Comparison of ENCODE assay signal across 13 mouse cellular contexts in the genomic region with DNA sequence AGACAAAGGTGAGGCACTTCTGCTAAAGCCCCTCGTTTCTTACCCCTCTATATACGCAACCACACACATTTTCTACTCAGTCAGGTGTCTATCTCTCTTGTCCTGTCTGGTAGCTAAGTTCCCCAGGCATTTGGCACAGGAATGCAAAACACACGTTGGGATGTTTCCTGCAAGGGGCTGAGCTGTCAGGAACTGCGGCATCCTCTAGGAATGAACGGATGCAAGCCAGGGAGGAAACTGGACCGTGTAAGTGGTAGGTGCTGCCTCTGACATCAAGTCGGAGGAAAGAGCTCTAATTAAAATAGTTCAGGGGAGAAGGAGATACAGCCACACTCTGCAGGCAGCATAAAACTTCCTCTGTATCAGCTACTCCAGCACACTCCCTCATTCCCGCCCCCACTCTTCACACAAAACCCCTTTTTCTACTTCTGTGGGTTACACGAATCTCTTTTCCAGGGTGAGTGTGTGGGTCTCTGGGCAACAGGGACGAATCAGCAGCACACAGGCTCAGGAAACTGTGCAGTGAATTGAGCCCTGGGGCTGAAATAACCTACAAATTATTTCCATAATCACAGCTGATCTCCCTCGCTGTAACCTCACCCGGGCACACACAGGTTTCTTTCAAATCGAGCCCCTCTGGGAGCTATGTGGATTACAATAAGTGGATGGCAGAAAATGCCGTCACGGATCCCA.
DNase-seq lines count a peak whose midpoint lies in the region; ATAC-seq and TF ChIP-seq lines count a peak whose summit lies in the region.
"Had no signal": no experiment of that assay in that cellular context is flagged by ENCODE, and none has a peak within 500 bp of the region (broad histone marks: within the 10 kb centered on the region; RNA-seq: fewer than 3 reads in every experiment).

No protein-coding gene starts in this region.

- no peak for ATAC-seq in heart, embryonic 13.5 days (ENCODE audit: extremely low read depth, insufficient number of reproducible peaks, low FRiP score, low TSS enrichment)
- ATAC-seq in Patski, result no peak
- peak; percentile 41; the same call in 1 of the 2 replicates for ATAC-seq in embryonic facial prominence, embryonic 14.5 days (ENCODE audit: low read depth)
- peak; percentile 51; the same call in 1 of the 2 replicates for ATAC-seq in limb, embryonic 11.5 days (ENCODE audit: insufficient number of reproducible peaks, low FRiP score, low TSS enrichment, low read depth)
- no peak for ATAC-seq in inflammation-experienced regulatory T-cells, adult 6 months
- ATAC-seq: CD4-positive, CD25-positive, alpha-beta regulatory T cell, adult 4 months; liver, postnatal 0 days had no signal

- no peaks in the 10 kb centered on the region for H3K27me3 ChIP-seq in heart, embryonic 13.5 days (replicated peaks)
- H3K27me3 ChIP-seq in Patski, result no peaks in the 10 kb centered on the region
- no peaks in the 10 kb centered on the region for H3K27me3 ChIP-seq in embryonic facial prominence, embryonic 14.5 days (replicated peaks; ENCODE audit: control insufficient read depth, insufficient read depth, low read length)
- no peaks in the 10 kb centered on the region for H3K27me3 ChIP-seq in limb, embryonic 11.5 days (ENCODE audit: control insufficient read depth, insufficient read depth, low read length)

- intact Hi-C loops in heart, postnatal 25 days (cut with DNase I), result no loop called here

- peaks cover 34% of the 10 kb centered on the region for H3K4me1 ChIP-seq in heart, embryonic 13.5 days
- peaks cover 25% of the 10 kb centered on the region for H3K4me1 ChIP-seq in embryonic facial prominence, embryonic 14.5 days (ENCODE audit: control insufficient read depth, insufficient read depth, low read length)
- peaks cover 16% of the 10 kb centered on the region for H3K4me1 ChIP-seq in limb, embryonic 11.5 days (ENCODE audit: control insufficient read depth, insufficient read depth, low read length)

- no peak for TF ChIP-seq CTCF in Patski (IDR thresholded peaks at IDR 0.05)

- in situ Hi-C loops in Patski (cut with MboI; ENCODE audit: low pct_unique_long_range_greater_than_20kb), result no loop called here

- 0 out of 2 replicates have a peak, but pooled peaks cover 4% of the 10 kb centered on the region for H3K9me3 ChIP-seq in heart, embryonic 13.5 days
- peaks cover 7% of the 10 kb centered on the region for H3K9me3 ChIP-seq in embryonic facial prominence, embryonic 14.5 days (ENCODE audit: control insufficient read depth, low read length)
- H3K9me3 ChIP-seq in limb, embryonic 11.5 days (ENCODE audit: control insufficient read depth, low read length), result 0 out of 2 replicates have a peak, but pooled peaks cover 2% of the 10 kb centered on the region

- CTCF ChIA-PET in Patski (lab: Charles Lee), result interaction anchor here (2.0 kb wide), 2 partner anchors 9 to 10 kb away, joined by 4 to 5 read pairs; no protein-coding TSS in a partner anchor

- DNase-seq in heart, postnatal 25 days (ENCODE audit: low spot score), result no peak
- peak; percentile 10 for DNase-seq in Patski (ENCODE audit: low read depth, low spot score)
- peak; percentile 58 for DNase-seq in embryonic facial prominence, embryonic 14.5 days (ENCODE audit: low spot score)
- no peak for DNase-seq in limb, embryonic 11.5 days (ENCODE audit: low spot score)
- no peak for DNase-seq in spleen, postnatal 10 days (ENCODE audit: low spot score in 2 of 2)
- DNase-seq: adrenal gland, postnatal 14 days; cerebellum, adult 11-12 months; gastrocnemius, postnatal 10 days; liver, postnatal 0 days had no signal

- H3K27ac ChIP-seq in heart, embryonic 13.5 days (replicated peaks), result no peak overlapping the region
- 0 out of 2 replicates have a peak overlapping the region, but pooled peaks have one; percentile 1 for H3K27ac ChIP-seq in embryonic facial prominence, embryonic 14.5 days (replicated peaks; ENCODE audit: low read depth, low read length)
- peak overlapping the region; percentile 45; the same call in 1 of the 2 replicates for H3K27ac ChIP-seq in limb, embryonic 11.5 days (replicated peaks; ENCODE audit: low read depth, low read length)
- H3K27ac ChIP-seq: left cerebral cortex, adult 2 months had no signal

- H3K4me2 ChIP-seq in heart, embryonic 13.5 days, result no peak overlapping the region
- no peak overlapping the region for H3K4me2 ChIP-seq in embryonic facial prominence, embryonic 14.5 days (ENCODE audit: low read depth, low read length)
- no peak overlapping the region; the same call in 1 of the 2 replicates for H3K4me2 ChIP-seq in limb, embryonic 11.5 days (ENCODE audit: low read depth, severe bottlenecking)

- H3K36me3 ChIP-seq in heart, embryonic 13.5 days, result peaks cover 16% of the 10 kb centered on the region
- peaks cover 20% of the 10 kb centered on the region for H3K36me3 ChIP-seq in embryonic facial prominence, embryonic 14.5 days (ENCODE audit: control insufficient read depth, insufficient read depth, low read length)
- H3K36me3 ChIP-seq in limb, embryonic 11.5 days (ENCODE audit: control insufficient read depth, insufficient read depth, low read length), result no peaks in the 10 kb centered on the region

- no peak overlapping the region for H3K4me3 ChIP-seq in heart, embryonic 13.5 days
- H3K4me3 ChIP-seq in embryonic facial prominence, embryonic 14.5 days (ENCODE audit: low read depth, low read length), result no peak overlapping the region
- no peak overlapping the region for H3K4me3 ChIP-seq in limb, embryonic 11.5 days (ENCODE audit: low read depth, low read length)
- H3K4me3 ChIP-seq: left cerebral cortex, adult 2 months had no signal

- 47% methylated on average over 15 of the region's 15 CpGs for WGBS in heart, embryonic 13.5 days
- 21% methylated on average over 15 of the region's 15 CpGs for WGBS in embryonic facial prominence, embryonic 14.5 days
- WGBS in limb, embryonic 11.5 days, result 57% methylated on average over 15 of the region's 15 CpGs

- 0 out of 2 replicates have a peak overlapping the region, but pooled peaks have one; percentile 9 for H3K9ac ChIP-seq in heart, embryonic 13.5 days
- no peak overlapping the region for H3K9ac ChIP-seq in embryonic facial prominence, embryonic 14.5 days (ENCODE audit: low read depth, low read length)
- no peak overlapping the region for H3K9ac ChIP-seq in limb, embryonic 11.5 days (ENCODE audit: low read length)
- H3K9ac ChIP-seq: liver, postnatal 0 days had no signal

- POLR2A ChIA-PET in Patski (lab: Charles Lee), result interaction anchor here (0.9 kb wide), 1 partner anchor 14 kb away, joined by 3 read pairs; no protein-coding TSS in a partner anchor

Comparison
In these comparisons a context has a peak if more than half of its experiments do, and no peak if none do; other contexts are left out.
1. ATAC-seq: peak in embryonic facial prominence, embryonic 14.5 days (single experiment) and limb, embryonic 11.5 days (single experiment); none in heart, embryonic 13.5 days (single experiment), Patski (single experiment) and inflammation-experienced regulatory T-cells, adult 6 months (single experiment).
2. DNase-seq: peak in Patski (single experiment) and embryonic facial prominence, embryonic 14.5 days (single experiment); none in heart, postnatal 25 days (single experiment), limb, embryonic 11.5 days (single experiment) and spleen, postnatal 10 days (0 of 2).